Mouse (Mus musculus) C2C12 (cell line): Measurements from ENCODE around the gene Ndufb2. TPM values are rescaled to one million over a fixed set of nuclear protein-coding genes. Genes with fewer than 3 reads are reported as not detected.
A peak's percentile ranks its signal among the peaks of the same experiment; 100 is the strongest.

ENCODE experiments used
- H3K27me3 ChIP-seq: one replicate; pipeline ENCODE4 v1.6.1; 2011; ENCODE audit not compliant: control insufficient read depth, insufficient read depth, insufficient read length
- H3K36me3 ChIP-seq: one replicate; pipeline ENCODE4 v1.6.1; 2011; ENCODE audit not compliant: control insufficient read depth, insufficient read depth
- H3K4me3 ChIP-seq: one replicate; pipeline ENCODE4 v1.5.1; 2011; ENCODE audit warnings: mild to moderate bottlenecking, control low read depth; ENCODE audit not compliant: poor library complexity, insufficient read depth, severe bottlenecking
- H3K79me2 ChIP-seq: one replicate; pipeline ENCODE4 v1.6.1; 2011; ENCODE audit not compliant: control insufficient read depth, insufficient read depth
- H3K79me3 ChIP-seq: one replicate; pipeline ENCODE4 v1.6.1; 2011; ENCODE audit warnings: low read depth, control low read depth
- H3ac ChIP-seq: one replicate; pipeline ENCODE3; 2011; ENCODE audit warnings: low read depth; ENCODE audit not compliant: control insufficient read depth, insufficient read length
- CEBPB ChIP-seq: IDR thresholded peaks from one replicate; pipeline ENCODE4 v1.6.1; 2011; ENCODE audit warnings: low read depth, mild to moderate bottlenecking, control low read depth, moderate library complexity
- CTCF ChIP-seq: IDR thresholded peaks from one replicate; pipeline ENCODE4 v1.5.1; 2011; ENCODE audit not compliant: control insufficient read depth, insufficient read depth, insufficient read length
- FOSL1 ChIP-seq: IDR thresholded peaks from one replicate; pipeline ENCODE4 v1.8.0; 2011; ENCODE audit warnings: mild to moderate bottlenecking, low read length; ENCODE audit not compliant: poor library complexity, insufficient read depth, severe bottlenecking
- MAX ChIP-seq: IDR thresholded peaks from one replicate; pipeline ENCODE4 v1.6.1; 2011; ENCODE audit warnings: mild to moderate bottlenecking, control low read depth
- MYOD1 ChIP-seq: IDR thresholded peaks from one replicate; pipeline ENCODE4 v1.6.1; 2011; ENCODE audit warnings: low read depth; ENCODE audit not compliant: control insufficient read depth, insufficient read length
- MYOG ChIP-seq: IDR thresholded peaks from one replicate; pipeline ENCODE4 v1.6.1; 2011; ENCODE audit not compliant: control insufficient read depth, insufficient read length; ENCODE audit errors: extremely low read depth
- USF1 ChIP-seq: IDR thresholded peaks from one replicate; pipeline ENCODE4 v1.6.1; 2011; ENCODE audit warnings: low read depth, mild to moderate bottlenecking, control low read depth, moderate library complexity
- polyA plus RNA-seq: library from polyadenylated mRNA; unstranded; fragments of >200 nt; fragmentation: generic; extraction: Trizol; gene quantifications from one replicate; pipeline ENCODE4 v1.2.1, GENCODE M21; 2012; ENCODE audit warnings: missing spikeins

Gene Ndufb2
- polyA plus RNA-seq, 1 experiment, result 243 TPM

DNA sequence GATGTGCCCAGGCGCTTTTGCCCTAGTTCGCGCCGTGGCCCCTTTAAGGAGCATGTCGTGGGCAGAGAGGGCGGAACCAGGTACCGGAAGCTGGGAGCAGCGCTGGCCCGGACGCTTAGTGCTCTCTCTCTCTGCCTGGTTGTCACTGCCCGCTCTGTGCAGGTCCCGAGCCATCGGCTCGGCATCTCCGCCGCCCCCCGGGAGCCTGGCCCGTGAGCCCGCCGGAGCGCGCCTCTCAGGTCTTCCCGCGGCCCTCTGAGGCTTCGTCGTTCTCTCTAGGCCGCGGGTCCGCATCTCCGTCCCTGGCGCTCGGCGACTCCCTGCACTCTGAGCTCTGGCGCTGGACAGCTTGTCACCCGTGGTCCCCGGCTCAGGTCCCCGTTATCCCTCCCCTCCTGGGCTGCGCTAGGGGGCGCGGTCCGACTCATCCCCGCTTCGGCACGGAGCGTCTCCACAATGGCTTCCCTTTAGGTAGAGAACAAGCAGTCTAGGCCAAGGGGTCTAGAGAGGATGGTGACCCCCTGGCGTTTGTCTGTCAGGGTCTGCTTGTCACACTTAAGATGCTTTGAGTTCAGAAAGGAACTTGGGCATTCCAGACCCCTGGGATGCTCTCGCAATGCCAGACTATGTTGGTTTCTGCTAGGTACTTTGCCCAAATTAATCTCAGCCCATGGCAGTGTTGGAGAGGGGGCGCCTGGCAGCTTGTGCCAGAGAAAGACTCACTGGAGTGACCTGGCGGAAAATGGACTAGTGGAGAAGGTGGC, 18.4 kb upstream of the Ndufb2 start, which contains the start of gene Adck2:
Gene Adck2 (plus strand): TSS at position 83 of the 764 bp plus-strand sequence.
- no peaks in the 10 kb centered on the region for H3K36me3 ChIP-seq
- no peaks in the 10 kb centered on the region for H3K27me3 ChIP-seq
- peak within 1 kb of the TSS; percentile 85 for H3ac ChIP-seq
- H3K79me3 ChIP-seq, result no peaks in the 10 kb centered on the region
- peak within 1 kb of the TSS; percentile 44 for H3K4me3 ChIP-seq
- peak; percentile 45 for TF ChIP-seq CTCF
- no peak for TF ChIP-seq MAX
- H3K79me2 ChIP-seq, result no peaks in the 10 kb centered on the region

GRCm38 (mm10) chr6:39574555-39574869, 17.9 kb upstream of the Ndufb2 start:
- Histone ChIP-seq H3K79me2 (no peaks in the 10 kb centered on the region), H3K36me3 (no peaks in the 10 kb centered on the region), H3K27me3 (no peaks in the 10 kb centered on the region), H3K4me3 (peak overlapping the region; percentile 44), H3K79me3 (no peaks in the 10 kb centered on the region), H3ac (peak overlapping the region; percentile 85)
- TF ChIP-seq MYOD1, result no peak
- TF ChIP-seq MYOG, result no peak
- no peak for TF ChIP-seq FOSL1
- TF ChIP-seq MAX, result no peak
- no peak for TF ChIP-seq CTCF
- TF ChIP-seq USF1, result no peak
- TF ChIP-seq CEBPB, result no peak

DNA sequence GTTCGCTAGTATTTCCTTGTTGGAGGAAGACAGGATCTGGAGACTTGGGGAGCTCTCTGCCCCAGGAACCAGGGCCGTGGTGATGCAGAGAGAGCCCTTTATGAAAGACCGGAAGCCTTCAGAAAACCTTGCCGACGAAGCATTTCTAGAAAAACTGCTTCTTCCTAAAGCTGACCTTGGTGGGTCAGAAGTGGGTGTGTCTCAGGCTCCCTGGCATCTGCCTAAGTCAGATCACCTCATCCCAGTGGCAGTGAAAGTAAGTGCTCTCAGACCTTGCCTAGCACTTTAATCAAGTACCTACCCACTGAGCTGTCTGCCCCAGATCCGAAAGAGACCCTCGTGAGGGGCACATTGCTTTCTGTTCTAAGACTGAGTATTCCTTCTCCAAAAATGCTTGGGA, 17.4 kb upstream of the Ndufb2 start:
- no peaks in the 10 kb centered on the region for H3K36me3 ChIP-seq
- H3K27me3 ChIP-seq, result no peaks in the 10 kb centered on the region
- H3K4me3 ChIP-seq, result no peak overlapping the region
- no peaks in the 10 kb centered on the region for H3K79me2 ChIP-seq
- no peak for TF ChIP-seq CEBPB
- TF ChIP-seq MYOG, result no peak
- no peak for TF ChIP-seq MYOD1
- TF ChIP-seq CTCF, result no peak
- no peak for TF ChIP-seq MAX
- no peak for TF ChIP-seq USF1
- no peak for TF ChIP-seq FOSL1
- H3ac ChIP-seq, result no peak overlapping the region
- no peaks in the 10 kb centered on the region for H3K79me3 ChIP-seq

- peaks cover 8% of the 10 kb centered on the region for H3K36me3 ChIP-seq
- no peak overlapping the region for H3ac ChIP-seq
- H3K4me3 ChIP-seq, result no peak overlapping the region
- no peaks in the 10 kb centered on the region for H3K79me3 ChIP-seq
- TF ChIP-seq MYOD1 (no peak), MAX (no peak), CTCF (no peak), FOSL1 (no peak), MYOG (no peak), USF1 (no peak), CEBPB (no peak)
- H3K79me2 ChIP-seq, result no peaks in the 10 kb centered on the region
- no peaks in the 10 kb centered on the region for H3K27me3 ChIP-seq
Observed at GRCm38 (mm10) chr6:39579552-39579951, 12.8 kb upstream of the Ndufb2 start.

DNA sequence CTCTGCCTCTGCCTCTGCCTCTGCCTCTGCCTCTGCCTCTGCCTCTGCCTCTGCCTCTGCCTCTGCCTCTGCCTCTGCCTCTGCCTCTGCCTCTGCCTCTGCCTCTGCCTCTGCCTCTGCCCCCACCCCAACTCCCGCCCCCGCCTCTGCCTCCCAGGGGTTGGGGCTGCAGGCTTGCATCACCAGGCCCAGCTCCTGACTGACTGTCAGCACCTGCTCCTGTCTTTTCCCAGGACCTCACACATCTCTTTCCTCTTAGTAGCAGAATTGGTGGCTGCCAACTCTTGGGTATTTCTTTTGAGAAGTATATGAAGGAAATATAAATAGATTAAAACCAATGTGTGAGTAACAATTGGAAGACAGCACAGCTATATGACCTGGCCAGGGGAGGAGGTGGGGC, 11.8 kb upstream of the Ndufb2 start:
- Histone ChIP-seq H3K36me3 (peaks cover 8% of the 10 kb centered on the region), H3K79me2 (no peaks in the 10 kb centered on the region), H3ac (no peak overlapping the region), H3K27me3 (no peaks in the 10 kb centered on the region), H3K79me3 (no peaks in the 10 kb centered on the region), H3K4me3 (no peak overlapping the region)
- TF ChIP-seq CEBPB (no peak), MYOD1 (no peak), MAX (no peak), FOSL1 (no peak), USF1 (no peak), MYOG (no peak), CTCF (no peak)

DNA sequence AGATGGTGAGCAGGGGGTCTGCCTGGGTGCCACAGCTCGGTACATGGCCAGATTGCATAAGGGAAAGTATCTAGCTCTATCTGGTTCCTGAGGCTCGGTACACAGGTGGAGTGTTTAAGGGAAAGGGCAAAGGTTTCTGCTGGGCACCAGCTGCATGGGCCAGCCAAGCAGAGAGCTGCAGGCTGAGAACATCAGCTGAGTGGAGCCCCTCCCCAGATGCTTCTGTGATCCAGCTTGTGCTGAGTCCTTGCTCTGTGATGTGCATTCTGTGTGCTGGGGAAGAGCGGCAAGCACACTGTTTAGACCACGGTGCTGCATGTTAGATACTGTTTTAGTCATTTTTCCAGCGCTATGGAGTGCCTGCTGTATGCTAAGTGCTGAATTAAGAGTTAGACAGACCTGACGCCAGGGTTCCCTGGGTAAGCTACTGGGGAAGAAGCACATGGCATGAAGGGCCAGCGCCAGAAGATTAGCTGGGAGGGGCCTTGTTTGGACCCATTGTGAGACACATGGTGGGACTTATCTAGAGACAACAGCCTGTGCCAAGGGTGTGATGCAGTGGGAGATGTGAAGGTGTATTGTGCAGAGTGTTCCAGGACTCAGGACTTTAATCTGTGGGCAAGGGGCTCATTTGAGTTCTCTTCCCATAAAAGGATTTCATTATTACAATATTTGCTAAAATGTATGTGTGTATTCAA, 11.1 kb upstream of the Ndufb2 start:
- Histone ChIP-seq H3K79me3 (no peaks in the 10 kb centered on the region), H3ac (no peak overlapping the region), H3K36me3 (peaks cover 8% of the 10 kb centered on the region), H3K4me3 (no peak overlapping the region), H3K79me2 (no peaks in the 10 kb centered on the region), H3K27me3 (no peaks in the 10 kb centered on the region)
- no peak for TF ChIP-seq MYOG
- TF ChIP-seq USF1, result no peak
- no peak for TF ChIP-seq FOSL1
- no peak for TF ChIP-seq MAX
- no peak for TF ChIP-seq MYOD1
- no peak for TF ChIP-seq CEBPB
- no peak for TF ChIP-seq CTCF
